In genomic region chr11:68954408-68954807, GRCm38 (mm10) we compare ENCODE assay signal across 8 mouse cellular contexts. TPM values are rescaled to one million over a fixed set of nuclear protein-coding genes. Genes with fewer than 3 reads are reported as not detected.
DNase-seq lines count a peak whose midpoint lies in the region; ATAC-seq and TF ChIP-seq lines count a peak whose summit lies in the region.

No protein-coding gene starts in this region.

- H3K27me3 ChIP-seq in kidney, postnatal 0 days (ENCODE audit: insufficient read depth, low read length) = 0 out of 2 replicates have a peak, but pooled peaks cover 6% of the 10 kb centered on the region
- H3K27me3 ChIP-seq in embryonic facial prominence, embryonic 11.5 days (ENCODE audit: control insufficient read depth, insufficient read depth, low read length) = peaks cover 20% of the 10 kb centered on the region
- H3K27me3 ChIP-seq in intestine, embryonic 14.5 days (replicated peaks; ENCODE audit: control insufficient read depth, insufficient read depth, low read length) = peaks cover 42% of the 10 kb centered on the region

- 3% methylated on average over 17 of the region's 17 CpGs for WGBS in kidney, postnatal 0 days
- whole genome bisulfite sequencing in embryonic facial prominence, embryonic 11.5 days = 3% methylated on average over 17 of the region's 17 CpGs
- WGBS in intestine, embryonic 14.5 days = 4% methylated on average over 17 of the region's 17 CpGs

- no peaks in the 10 kb centered on the region for H3K9me3 ChIP-seq in kidney, postnatal 0 days (replicated peaks; ENCODE audit: low read length)
- no peaks in the 10 kb centered on the region for H3K9me3 ChIP-seq in embryonic facial prominence, embryonic 11.5 days (replicated peaks; ENCODE audit: control insufficient read depth, low read length)
- H3K9me3 ChIP-seq in intestine, embryonic 14.5 days (ENCODE audit: control insufficient read depth, low read length) = no peaks in the 10 kb centered on the region

- peak overlapping the region; percentile 55 for H3K9ac ChIP-seq in kidney, postnatal 0 days (ENCODE audit: low read depth, low read length)
- H3K9ac ChIP-seq in embryonic facial prominence, embryonic 11.5 days (replicated peaks; ENCODE audit: low read length) = peak overlapping the region; percentile 54
- H3K9ac ChIP-seq in intestine, embryonic 14.5 days (ENCODE audit: low read length) = peak overlapping the region; percentile 27; the same call in 1 of the 2 replicates

- H3K36me3 ChIP-seq in kidney, postnatal 0 days (ENCODE audit: insufficient read depth, low read length) = no peaks in the 10 kb centered on the region
- H3K36me3 ChIP-seq in embryonic facial prominence, embryonic 11.5 days (replicated peaks; ENCODE audit: control insufficient read depth, insufficient read depth, low read depth, low read length) = no peaks in the 10 kb centered on the region
- H3K36me3 ChIP-seq in intestine, embryonic 14.5 days (ENCODE audit: control insufficient read depth, insufficient read depth, low read length) = no peaks in the 10 kb centered on the region

- TF ChIP-seq CTCF in kidney, postnatal 0 days (IDR thresholded peaks at IDR 0.05; ENCODE audit: low read depth) = no peak

- H3K4me2 ChIP-seq in kidney, postnatal 0 days (ENCODE audit: low read length) = peak overlapping the region; percentile 65
- H3K4me2 ChIP-seq in embryonic facial prominence, embryonic 11.5 days (ENCODE audit: low read depth, low read length) = peak overlapping the region; percentile 57
- peak overlapping the region; percentile 50 for H3K4me2 ChIP-seq in intestine, embryonic 14.5 days (ENCODE audit: low read length)

- H3K27ac ChIP-seq in kidney, postnatal 0 days = no peak overlapping the region
- H3K27ac ChIP-seq in embryonic facial prominence, embryonic 11.5 days (replicated peaks; ENCODE audit: low read depth, low read length) = no peak overlapping the region
- H3K27ac ChIP-seq in intestine, embryonic 14.5 days (ENCODE audit: low read depth) = no peak overlapping the region

- peak overlapping the region; percentile 34 for H3K4me3 ChIP-seq in kidney, postnatal 0 days (replicated peaks; ENCODE audit: low read depth, low read length)
- H3K4me3 ChIP-seq in embryonic facial prominence, embryonic 11.5 days (ENCODE audit: low read depth, low read length) = peak overlapping the region; percentile 33
- H3K4me3 ChIP-seq in intestine, embryonic 14.5 days (ENCODE audit: low read depth, low read length) = peak overlapping the region; percentile 27

- no peak for DNase-seq in kidney, postnatal 0 days (ENCODE audit: low spot score)
- no peak for DNase-seq in kidney, adult 8-10 months
- DNase-seq in embryonic facial prominence, embryonic 11.5 days (ENCODE audit: low spot score) = peak; percentile 10
- peak; percentile 57 for DNase-seq in intestine, embryonic 14.5 days (ENCODE audit: low spot score)
- DNase-seq in neural tube, embryonic 10.5 days (ENCODE audit: extremely low spot score, low spot score) = peak; percentile 38
- no peak for DNase-seq in cerebellum, postnatal 14 days
- no peak for DNase-seq in adrenal gland, postnatal 4 days (ENCODE audit: low spot score in 2 of 2)
- DNase-seq in spleen, postnatal 4 days (ENCODE audit: low spot score in 2 of 2) = no peak

- H3K4me1 ChIP-seq in kidney, postnatal 0 days (replicated peaks; ENCODE audit: insufficient read depth, low read length) = peaks cover 8% of the 10 kb centered on the region; the same call in 1 of the 2 replicates
- H3K4me1 ChIP-seq in embryonic facial prominence, embryonic 11.5 days (ENCODE audit: control insufficient read depth, insufficient read depth, low read length) = peaks cover 4% of the 10 kb centered on the region
- H3K4me1 ChIP-seq in intestine, embryonic 14.5 days (replicated peaks; ENCODE audit: control insufficient read depth, insufficient read depth, low read length) = peaks cover 4% of the 10 kb centered on the region; the same call in 1 of the 2 replicates

- ATAC-seq in kidney, postnatal 0 days (replicated peaks; ENCODE audit: low FRiP score, low read depth) = no peak
- ATAC-seq in embryonic facial prominence, embryonic 11.5 days (replicated peaks; ENCODE audit: insufficient number of reproducible peaks, low FRiP score, low TSS enrichment, low read depth) = no peak
- ATAC-seq in intestine, embryonic 14.5 days (replicated peaks; ENCODE audit: low FRiP score, low TSS enrichment, low read depth) = no peak

RNA-seq across cellular contexts. Expression of gene Arhgef15, which starts 2.9 kb away (rescaled TPM):
- polyA plus RNA-seq in kidney, postnatal 0 days (2015; fragmentation: Nextera tagmentation; extraction: Ambion mirVana) = 8.9 and 11.3 TPM in 2 replicates
- 4.4 and 4.5 TPM in 2 replicates for polyA plus RNA-seq in embryonic facial prominence, embryonic 11.5 days (2014; fragmentation: Nextera tagmentation; extraction: Ambion mirVana)
- polyA plus RNA-seq in intestine, embryonic 14.5 days (2014; fragmentation: Nextera tagmentation; extraction: Ambion mirVana) = 9.6 and 9.9 TPM in 2 replicates
- 10 to 100 TPM; 28.6 to 29.5 TPM for total RNA-seq in adrenal gland, postnatal 4 days (2021)

RNA-seq across cellular contexts. Expression of gene Slc25a35, which starts 13.5 kb away (rescaled TPM):
- polyA plus RNA-seq in kidney, postnatal 0 days (2015; fragmentation: Nextera tagmentation; extraction: Ambion mirVana) = 11.1 and 11.5 TPM in 2 replicates
- 2.0 and 2.4 TPM in 2 replicates for polyA plus RNA-seq in embryonic facial prominence, embryonic 11.5 days (2014; fragmentation: Nextera tagmentation; extraction: Ambion mirVana)
- polyA plus RNA-seq in intestine, embryonic 14.5 days (2014; fragmentation: Nextera tagmentation; extraction: Ambion mirVana) = 3.0 and 3.2 TPM in 2 replicates
- 1 to 10 TPM; 5.8 to 5.9 TPM for total RNA-seq in adrenal gland, postnatal 4 days (2021)

RNA-seq across cellular contexts. Expression of gene Rangrf, which starts 20.6 kb away (rescaled TPM):
- 55.6 and 58.3 TPM in 2 replicates for polyA plus RNA-seq in kidney, postnatal 0 days (2015; fragmentation: Nextera tagmentation; extraction: Ambion mirVana)
- 69.2 and 71.2 TPM in 2 replicates for polyA plus RNA-seq in embryonic facial prominence, embryonic 11.5 days (2014; fragmentation: Nextera tagmentation; extraction: Ambion mirVana)
- polyA plus RNA-seq in intestine, embryonic 14.5 days (2014; fragmentation: Nextera tagmentation; extraction: Ambion mirVana) = 67.3 and 72.7 TPM in 2 replicates
- 10 to 100 TPM; 19.4 to 20.1 TPM for total RNA-seq in adrenal gland, postnatal 4 days (2021)

RNA-seq across cellular contexts. Expression of gene Odf4, which starts 27.5 kb away (rescaled TPM):
- 0.29 TPM in 1 of 2 replicates, not detected in the other for polyA plus RNA-seq in kidney, postnatal 0 days (2015; fragmentation: Nextera tagmentation; extraction: Ambion mirVana)
- polyA plus RNA-seq in embryonic facial prominence, embryonic 11.5 days (2014; fragmentation: Nextera tagmentation; extraction: Ambion mirVana) = not detected in 2 replicates
- polyA plus RNA-seq in intestine, embryonic 14.5 days (2014; fragmentation: Nextera tagmentation; extraction: Ambion mirVana) = 0.22 TPM in 1 of 2 replicates, not detected in the other
- 1 to 10 TPM; 1.5 TPM for total RNA-seq in adrenal gland, postnatal 4 days (2021)

RNA-seq across cellular contexts. Expression of gene Rpl26, which starts 53.0 kb away (rescaled TPM):
- 1,114 and 1,312 TPM in 2 replicates for polyA plus RNA-seq in kidney, postnatal 0 days (2015; fragmentation: Nextera tagmentation; extraction: Ambion mirVana)
- 978 and 1,011 TPM in 2 replicates for polyA plus RNA-seq in embryonic facial prominence, embryonic 11.5 days (2014; fragmentation: Nextera tagmentation; extraction: Ambion mirVana)
- polyA plus RNA-seq in intestine, embryonic 14.5 days (2014; fragmentation: Nextera tagmentation; extraction: Ambion mirVana) = 1,271 and 1,334 TPM in 2 replicates
- total RNA-seq in adrenal gland, postnatal 4 days (2021) = 1,000 to 10,000 TPM; 1,502 to 1,552 TPM

Comparison
In these comparisons a context has a peak if more than half of its experiments do, and no peak if none do; other contexts are left out.
1. DNase-seq: peak in embryonic facial prominence, embryonic 11.5 days (single experiment), intestine, embryonic 14.5 days (single experiment) and neural tube, embryonic 10.5 days (single experiment); none in kidney, postnatal 0 days (single experiment), kidney, adult 8-10 months (0 of 2), cerebellum, postnatal 14 days (0 of 2), adrenal gland, postnatal 4 days (0 of 2) and spleen, postnatal 4 days (0 of 2).
2. Peak in every context shown above with its lines, with median percentiles within 50 percentile points of each other: H3K4me2 ChIP-seq, H3K4me3 ChIP-seq and H3K9ac ChIP-seq.